Mouse (Mus musculus): ENCODE measurements around the gene Agbl5. TPM values are rescaled to one million over a fixed set of nuclear protein-coding genes. Genes with fewer than 3 reads are reported as not detected.

Agbl5 gene
- polyA plus RNA-seq (2015; fragmentation: Nextera tagmentation; extraction: Ambion mirVana) = 9.9 and 10.2 TPM in 2 replicates

- ATAC-seq (peak; percentile 87), DNase-seq (ENCODE audit: low spot score) (peak; percentile 92)
- no peaks in the 10 kb centered on the region for H3K9me3 ChIP-seq (ENCODE audit: low read length)
- H3K27ac ChIP-seq (ENCODE audit: low read length) = peak within 1 kb of the TSS; percentile 93
- under 1% methylated on average over 32 of the region's 42 CpGs for WGBS
- TF ChIP-seq CTCF (IDR thresholded peaks at IDR 0.05) = no peak
- peak; percentile 7; the same call in 1 of the 2 replicates for TF ChIP-seq EP300 (IDR thresholded peaks at IDR 0.05)
- peak within 1 kb of the TSS; percentile 88 for H3K4me2 ChIP-seq (replicated peaks; ENCODE audit: low read depth, low read length)
- no peaks in the 10 kb centered on the region for H3K27me3 ChIP-seq (replicated peaks; ENCODE audit: insufficient read depth, low read length)
- peak within 1 kb of the TSS; percentile 71 for H3K9ac ChIP-seq (replicated peaks; ENCODE audit: low read depth)
- peak within 1 kb of the TSS; percentile 77 for H3K4me3 ChIP-seq (ENCODE audit: low read depth, low read length)
- H3K36me3 ChIP-seq (ENCODE audit: insufficient read depth, low read length) = peaks cover 16% of the 10 kb centered on the region
- peaks cover 7% of the 10 kb centered on the region; the same call in 1 of the 2 replicates for H3K4me1 ChIP-seq (ENCODE audit: insufficient read depth, low read depth, low read length)
These were observed at the start of gene Agbl5 for GRCm38 (mm10) chr5:30888337-30889087. Gene Agbl5 (plus strand): TSS chr5:30888694.

DNA sequence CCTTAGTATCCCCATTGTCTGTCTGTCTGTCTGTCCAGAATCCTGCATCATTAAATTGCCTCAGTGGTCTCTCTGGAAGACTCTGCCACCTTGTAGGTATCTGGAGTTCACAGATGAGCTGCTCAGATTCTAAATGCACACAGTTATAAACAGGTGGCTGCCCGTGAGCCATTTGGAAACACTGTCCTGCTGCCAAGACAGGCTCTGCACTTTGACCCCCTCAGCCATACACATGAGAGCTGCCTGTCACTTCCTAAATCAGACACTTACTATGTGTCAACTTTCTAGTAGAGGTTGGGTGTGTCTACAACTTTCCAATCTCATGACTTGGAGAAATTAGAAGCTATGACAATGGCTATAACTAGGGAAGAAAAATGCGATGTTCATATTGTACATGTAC lies 48.8 kb upstream of the Agbl5 start:
- H3K4me1 ChIP-seq (ENCODE audit: insufficient read depth, low read depth, low read length) = no peaks in the 10 kb centered on the region
- H3K27ac ChIP-seq (ENCODE audit: low read length) = no peak overlapping the region
- no peaks in the 10 kb centered on the region for H3K27me3 ChIP-seq (replicated peaks; ENCODE audit: insufficient read depth, low read length)
- no peak overlapping the region for H3K9ac ChIP-seq (replicated peaks; ENCODE audit: low read depth)
- no peak overlapping the region for H3K4me2 ChIP-seq (replicated peaks; ENCODE audit: low read depth, low read length)
- ATAC-seq (no peak), DNase-seq (ENCODE audit: low spot score) (peak; percentile 6)
- H3K9me3 ChIP-seq (ENCODE audit: low read length) = no peaks in the 10 kb centered on the region
- no peak overlapping the region for H3K4me3 ChIP-seq (ENCODE audit: low read depth, low read length)
- 72% methylated on average over 2 of the region's 2 CpGs for WGBS
- no peak for TF ChIP-seq CTCF (IDR thresholded peaks at IDR 0.05)
- no peak for TF ChIP-seq EP300 (IDR thresholded peaks at IDR 0.05)
- H3K36me3 ChIP-seq (ENCODE audit: insufficient read depth, low read length) = no peaks in the 10 kb centered on the region

DNA sequence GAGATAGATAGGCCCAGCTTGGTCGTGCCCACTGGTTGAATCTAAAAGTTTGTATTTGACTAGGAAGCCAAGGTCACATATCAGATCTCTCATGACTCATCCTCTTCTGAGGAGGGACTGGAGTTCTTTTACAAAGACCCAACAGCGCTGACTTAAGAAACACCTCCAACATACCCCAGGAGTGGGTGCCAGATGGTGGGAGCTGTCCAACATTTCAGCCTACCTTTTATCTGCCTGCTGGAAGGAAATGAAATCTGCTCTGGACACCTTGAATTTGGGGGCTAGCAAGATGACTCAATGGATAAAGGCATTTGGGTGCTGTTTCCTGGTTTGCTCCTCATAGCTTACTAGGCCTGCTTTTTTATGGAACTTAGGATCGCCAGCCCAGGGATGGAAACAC lies 46.6 kb upstream of the Agbl5 start:
- 43% methylated on average over 3 of the region's 3 CpGs for WGBS
- Histone ChIP-seq H3K4me2 (replicated peaks; ENCODE audit: low read depth, low read length) (no peak overlapping the region), H3K4me1 (ENCODE audit: insufficient read depth, low read depth, low read length) (no peaks in the 10 kb centered on the region), H3K36me3 (ENCODE audit: insufficient read depth, low read length) (no peaks in the 10 kb centered on the region), H3K4me3 (ENCODE audit: low read depth, low read length) (no peak overlapping the region), H3K27ac (ENCODE audit: low read length) (no peak overlapping the region), H3K27me3 (replicated peaks; ENCODE audit: insufficient read depth, low read length) (no peaks in the 10 kb centered on the region), H3K9ac (replicated peaks; ENCODE audit: low read depth) (no peak overlapping the region), H3K9me3 (ENCODE audit: low read length) (no peaks in the 10 kb centered on the region)
- no peak for DNase-seq (ENCODE audit: low spot score)
- no peak for ATAC-seq
- TF ChIP-seq EP300 (IDR thresholded peaks at IDR 0.05) = no peak
- no peak for TF ChIP-seq CTCF (IDR thresholded peaks at IDR 0.05)

- peak overlapping the region; percentile 92 for H3K27ac ChIP-seq (ENCODE audit: low read length)
- H3K4me2 ChIP-seq (replicated peaks; ENCODE audit: low read depth, low read length) = no peak overlapping the region
- peak; percentile 96 for DNase-seq (ENCODE audit: low spot score)
- peaks cover 5% of the 10 kb centered on the region; the same call in 1 of the 2 replicates for H3K4me1 ChIP-seq (ENCODE audit: insufficient read depth, low read depth, low read length)
- no peak overlapping the region for H3K9ac ChIP-seq (replicated peaks; ENCODE audit: low read depth)
- TF ChIP-seq EP300 (IDR thresholded peaks at IDR 0.05) (peak; percentile 84), CTCF (IDR thresholded peaks at IDR 0.05) (no peak)
- H3K36me3 ChIP-seq (ENCODE audit: insufficient read depth, low read length) = no peaks in the 10 kb centered on the region
- 31% methylated on average over 6 of the region's 6 CpGs for WGBS
- peak; percentile 97 for ATAC-seq
- H3K9me3 ChIP-seq (ENCODE audit: low read length) = no peaks in the 10 kb centered on the region
- no peak overlapping the region for H3K4me3 ChIP-seq (ENCODE audit: low read depth, low read length)
- no peaks in the 10 kb centered on the region for H3K27me3 ChIP-seq (replicated peaks; ENCODE audit: insufficient read depth, low read length)
These were observed 38.5 kb upstream of the Agbl5 start for GRCm38 (mm10) chr5:30849891-30850555.

GRCm38 (mm10) chr5:30850556-30850925 lies 38.0 kb upstream of the Agbl5 start:
- ATAC-seq = no peak; the same call in 1 of the 2 replicates
- no peak for DNase-seq (ENCODE audit: low spot score)
- TF ChIP-seq EP300 (IDR thresholded peaks at IDR 0.05) (no peak), CTCF (IDR thresholded peaks at IDR 0.05) (no peak)
- H3K27me3 ChIP-seq (replicated peaks; ENCODE audit: insufficient read depth, low read length) = no peaks in the 10 kb centered on the region
- WGBS = 40% methylated on average over 2 of the region's 2 CpGs
- H3K36me3 ChIP-seq (ENCODE audit: insufficient read depth, low read length) = no peaks in the 10 kb centered on the region
- peaks cover 5% of the 10 kb centered on the region; the same call in 1 of the 2 replicates for H3K4me1 ChIP-seq (ENCODE audit: insufficient read depth, low read depth, low read length)
- H3K4me2 ChIP-seq (replicated peaks; ENCODE audit: low read depth, low read length) = no peak overlapping the region
- H3K27ac ChIP-seq (ENCODE audit: low read length) = peak overlapping the region; percentile 92
- H3K9me3 ChIP-seq (ENCODE audit: low read length) = no peaks in the 10 kb centered on the region
- H3K4me3 ChIP-seq (ENCODE audit: low read depth, low read length) = no peak overlapping the region
- no peak overlapping the region for H3K9ac ChIP-seq (replicated peaks; ENCODE audit: low read depth)

GRCm38 (mm10) chr5:30853522-30853921 lies 35.0 kb upstream of the Agbl5 start:
- Histone ChIP-seq H3K4me1 (ENCODE audit: insufficient read depth, low read depth, low read length) (peaks cover 5% of the 10 kb centered on the region; the same call in 1 of the 2 replicates), H3K36me3 (ENCODE audit: insufficient read depth, low read length) (no peaks in the 10 kb centered on the region), H3K27me3 (replicated peaks; ENCODE audit: insufficient read depth, low read length) (no peaks in the 10 kb centered on the region), H3K27ac (ENCODE audit: low read length) (no peak overlapping the region), H3K9me3 (ENCODE audit: low read length) (no peaks in the 10 kb centered on the region), H3K4me3 (ENCODE audit: low read depth, low read length) (no peak overlapping the region), H3K9ac (replicated peaks; ENCODE audit: low read depth) (no peak overlapping the region), H3K4me2 (replicated peaks; ENCODE audit: low read depth, low read length) (no peak overlapping the region)
- 96% methylated on average over 4 of the region's 4 CpGs for WGBS
- DNase-seq (ENCODE audit: low spot score) (no peak), ATAC-seq (no peak)
- TF ChIP-seq CTCF (IDR thresholded peaks at IDR 0.05) (no peak), EP300 (IDR thresholded peaks at IDR 0.05) (no peak)
